Mouse (Mus musculus) fat pad, adult 2 months (tissue): ENCODE measurements around the gene Ush2a.
A peak's percentile ranks its signal among the peaks of the same experiment; 100 is the strongest.

Experiments used
- DNase-seq: peaks from one replicate; pipeline ENCODE4 v3.0.0-alpha.2; 2011; ENCODE audit warnings: low read depth, low spot score; ENCODE audit errors: extremely low read depth

The Ush2a gene

DNA sequence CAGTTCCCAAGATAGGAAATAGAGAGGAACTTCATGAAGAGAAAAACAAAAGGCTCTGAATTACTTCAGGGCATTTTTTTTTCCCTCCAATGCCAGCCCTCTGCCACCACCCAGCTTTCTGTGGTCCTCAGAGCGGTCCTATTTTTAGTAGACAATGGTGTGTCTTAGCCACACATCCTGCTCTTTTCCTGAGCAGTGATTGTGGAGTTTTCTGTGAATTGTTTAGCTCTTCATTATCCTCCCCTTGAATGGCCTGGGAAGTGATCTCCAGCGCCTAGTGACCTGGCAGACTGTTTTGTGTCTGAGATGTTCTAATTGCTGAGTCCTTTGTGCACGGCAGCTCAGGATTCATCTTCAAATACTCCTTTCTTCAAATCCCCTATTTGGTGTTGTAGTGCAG lies 397.3 kb downstream of the Ush2a start:
- no peak for DNase-seq

- DNase-seq, result no peak
Measured at GRCm38 (mm10) chr1:188660339-188660738, 398.5 kb downstream of the Ush2a start.

- no peak for DNase-seq
Measured at GRCm38 (mm10) chr1:188660882-188661281, 399.1 kb downstream of the Ush2a start.

DNA sequence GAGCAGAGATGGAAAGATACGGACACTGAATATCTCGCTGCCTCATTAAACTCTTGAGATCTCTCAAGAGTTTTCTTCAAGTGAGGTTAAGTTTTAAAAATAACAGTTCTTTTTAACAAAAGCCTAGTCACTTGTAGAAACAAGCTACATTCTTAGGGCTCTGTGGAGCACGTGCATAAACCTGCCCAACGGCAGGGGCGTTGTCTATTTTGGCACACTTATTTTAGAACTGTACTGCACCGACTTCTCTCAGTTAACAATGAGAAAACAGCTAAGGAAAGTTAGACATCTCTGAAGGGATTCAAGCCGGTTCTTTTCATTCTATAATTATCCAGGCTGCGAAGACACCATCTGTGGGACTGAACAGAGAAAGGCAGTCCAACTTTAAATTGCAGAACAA lies 405.6 kb downstream of the Ush2a start:
- DNase-seq, result no peak

DNA sequence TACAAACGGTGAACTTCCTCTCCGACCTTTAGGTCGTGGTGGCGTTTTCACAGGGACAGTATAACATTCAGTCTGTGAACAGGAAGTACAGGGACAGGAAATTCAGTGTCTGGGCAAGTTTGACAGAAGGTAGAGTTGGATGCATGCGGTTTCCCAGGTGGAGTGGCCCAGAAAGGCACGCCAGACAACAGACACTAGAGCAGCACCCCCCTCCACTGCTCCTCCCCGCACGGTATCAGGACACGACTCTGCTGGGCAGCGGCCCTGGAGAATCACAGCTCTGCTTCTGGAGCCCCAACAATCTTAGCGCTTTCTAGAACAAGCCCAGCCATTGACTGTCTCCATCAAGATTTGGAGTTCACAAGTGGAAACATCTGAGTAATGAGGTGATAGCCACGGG lies 406.7 kb downstream of the Ush2a start:
- DNase-seq, result no peak

DNA sequence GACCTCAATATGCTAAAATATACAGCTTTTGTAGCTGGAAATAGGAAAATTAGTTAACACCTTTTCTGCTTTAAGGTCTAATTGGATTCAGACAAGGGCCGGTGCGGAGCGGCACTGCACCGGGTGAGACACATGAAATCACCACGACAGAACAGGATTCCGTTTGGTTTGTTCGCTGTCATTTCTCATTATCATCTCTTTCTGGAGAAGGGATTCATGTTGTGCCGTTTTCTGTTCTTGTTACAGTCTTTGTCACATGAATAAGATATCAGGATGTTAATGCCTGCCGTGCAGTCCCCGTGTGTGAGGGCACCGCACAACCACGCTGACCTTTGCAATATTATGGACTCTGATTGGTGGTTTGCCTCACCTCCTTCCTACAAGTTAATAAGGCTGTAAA lies 411.0 kb downstream of the Ush2a start:
- no peak for DNase-seq

DNA sequence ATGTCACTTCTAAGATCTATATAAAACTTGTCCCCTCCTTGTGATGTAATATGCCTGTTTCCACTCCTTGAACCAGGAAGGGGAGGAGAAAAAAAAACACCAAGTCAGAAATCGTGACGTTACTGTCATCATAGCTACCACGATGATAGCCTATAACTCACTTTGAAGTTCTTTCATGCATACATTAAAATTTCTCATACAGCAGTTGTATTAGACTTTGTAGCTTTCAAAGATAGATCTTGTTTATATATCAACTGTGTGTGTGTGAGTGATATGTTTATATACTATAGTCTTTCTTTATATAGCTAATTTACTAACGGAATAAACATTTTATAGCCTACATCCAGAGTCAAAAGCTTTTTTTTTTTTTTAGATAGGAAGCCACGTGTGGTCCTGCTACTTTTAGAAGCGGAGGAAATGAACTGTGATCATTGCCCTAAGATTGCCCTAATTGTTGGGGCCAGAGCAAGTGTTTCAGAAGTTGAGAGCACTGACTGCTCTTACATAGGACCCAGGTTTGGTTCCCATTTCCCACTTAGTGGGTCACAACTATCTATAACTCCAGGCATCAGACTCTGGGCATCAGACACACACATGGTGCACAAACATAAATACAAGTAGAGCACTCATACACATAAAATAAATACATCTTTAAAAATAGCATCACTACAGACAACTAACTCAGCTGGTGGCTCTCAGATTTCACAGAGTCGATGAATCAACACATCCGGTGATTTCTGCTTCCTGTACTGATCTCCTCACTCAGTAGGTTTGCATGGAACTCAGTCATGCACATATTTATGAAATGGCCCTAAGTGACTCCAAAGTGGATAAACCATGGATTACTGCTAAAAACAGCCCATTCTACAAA lies 413.1 kb downstream of the Ush2a start:
- DNase-seq, result no peak

GRCm38 (mm10) chr1:188675511-188675863 lies 413.7 kb downstream of the Ush2a start:
- DNase-seq, result no peak

- no peak for DNase-seq
Measured at GRCm38 (mm10) chr1:188678189-188678588, 416.4 kb downstream of the Ush2a start.

- no peak for DNase-seq
Measured at GRCm38 (mm10) chr1:188686362-188686761, 424.5 kb downstream of the Ush2a start.

DNA sequence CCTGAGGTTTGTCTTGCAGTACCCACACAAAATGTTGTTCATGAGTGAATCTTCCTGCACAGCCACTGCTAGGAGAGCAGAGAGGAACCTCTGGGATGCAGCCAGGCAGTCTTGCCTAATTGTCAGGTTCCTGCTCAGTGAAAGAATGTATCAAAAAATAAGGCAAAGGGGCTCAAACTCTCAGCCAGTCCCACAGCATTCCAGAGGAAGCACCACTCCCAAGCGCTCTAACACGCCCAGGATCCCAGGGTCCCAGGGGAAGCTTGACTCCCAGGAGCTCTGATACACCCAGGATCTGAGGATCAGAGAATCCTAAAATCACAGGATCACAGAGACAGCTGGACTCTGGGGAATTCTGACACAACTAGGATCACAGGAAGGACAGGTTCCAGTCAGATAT lies 434.5 kb downstream of the Ush2a start:
- DNase-seq, result no peak

DNA sequence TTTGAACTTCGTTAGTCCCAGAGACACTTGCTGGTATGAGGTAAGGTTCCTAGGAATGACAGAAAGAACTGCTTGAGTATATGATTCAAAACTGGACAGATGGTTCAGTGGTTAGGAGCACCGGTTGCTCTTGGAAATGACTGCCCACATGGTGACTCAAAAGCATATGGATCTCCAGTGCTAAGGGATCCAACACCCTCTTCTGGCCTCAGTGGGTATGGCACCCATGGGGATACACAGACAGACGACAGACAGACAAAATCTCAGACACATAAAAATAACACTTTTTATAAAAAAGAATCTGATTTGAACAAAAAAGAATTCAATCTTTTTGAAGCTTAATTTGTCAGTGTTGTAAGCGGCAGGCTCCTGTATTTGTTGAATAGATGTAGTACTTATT lies 446.4 kb downstream of the Ush2a start:
- DNase-seq, result no peak

GRCm38 (mm10) chr1:188708694-188709093 lies 446.9 kb downstream of the Ush2a start:
- no peak for DNase-seq

DNA sequence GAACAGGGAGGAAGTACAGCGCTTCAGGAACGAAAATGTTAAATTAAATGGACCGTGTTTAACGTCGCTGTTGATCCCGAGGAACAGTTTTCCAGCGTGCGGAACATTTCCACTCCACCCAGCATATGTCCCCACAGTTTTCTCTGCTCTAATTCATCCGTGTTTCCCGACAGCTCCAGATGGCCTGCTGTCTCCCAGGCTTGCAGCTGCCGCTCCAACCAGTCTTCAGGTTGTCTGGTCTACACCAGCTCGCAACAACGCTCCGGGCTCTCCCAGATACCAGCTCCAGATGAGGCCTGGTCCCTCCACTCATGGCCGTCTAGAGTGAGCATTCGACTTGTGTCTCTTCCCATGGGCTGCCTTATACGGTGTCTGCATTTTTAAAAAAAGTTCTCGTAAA lies 452.3 kb downstream of the Ush2a start:
- DNase-seq, result no peak

DNA sequence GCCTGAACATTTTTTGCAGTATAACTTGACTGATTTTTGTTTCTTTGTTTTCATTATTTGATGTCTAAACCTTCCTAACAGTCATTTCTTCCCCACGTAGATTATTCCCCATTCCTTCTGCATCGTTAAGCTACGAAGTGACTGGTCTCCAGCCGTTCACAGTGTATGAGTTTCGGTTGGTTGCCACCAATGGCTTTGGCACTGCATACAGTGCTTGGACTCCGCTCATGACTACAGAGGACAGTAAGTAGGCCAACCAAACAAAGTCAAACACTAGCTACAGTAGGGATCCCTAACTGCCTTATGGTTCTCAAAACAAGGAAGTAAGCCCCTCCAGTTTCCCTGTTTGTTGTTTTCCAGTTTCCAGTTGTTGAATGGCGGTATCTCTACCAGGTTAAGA lies 453.1 kb downstream of the Ush2a start:
- DNase-seq, result no peak

DNA sequence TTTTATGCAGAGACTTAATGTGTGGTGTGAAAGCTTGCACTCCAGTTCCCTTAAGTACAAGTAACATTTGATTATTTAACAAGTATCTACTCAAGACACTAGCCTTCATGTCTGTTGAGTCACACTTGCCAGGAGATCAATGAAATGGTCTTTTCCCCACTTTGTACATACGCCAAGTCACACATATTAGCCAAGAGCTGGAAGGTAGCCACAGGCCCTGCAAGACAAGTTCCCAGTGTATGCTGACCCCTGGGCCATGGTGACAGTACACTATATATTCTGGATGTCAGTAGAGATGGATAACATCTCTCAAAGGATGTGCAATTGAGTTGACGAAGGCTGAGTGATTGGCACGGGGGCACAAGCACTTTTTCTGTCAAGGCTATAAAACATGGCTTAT lies 455.1 kb downstream of the Ush2a start:
- DNase-seq, result peak; percentile 63

DNA sequence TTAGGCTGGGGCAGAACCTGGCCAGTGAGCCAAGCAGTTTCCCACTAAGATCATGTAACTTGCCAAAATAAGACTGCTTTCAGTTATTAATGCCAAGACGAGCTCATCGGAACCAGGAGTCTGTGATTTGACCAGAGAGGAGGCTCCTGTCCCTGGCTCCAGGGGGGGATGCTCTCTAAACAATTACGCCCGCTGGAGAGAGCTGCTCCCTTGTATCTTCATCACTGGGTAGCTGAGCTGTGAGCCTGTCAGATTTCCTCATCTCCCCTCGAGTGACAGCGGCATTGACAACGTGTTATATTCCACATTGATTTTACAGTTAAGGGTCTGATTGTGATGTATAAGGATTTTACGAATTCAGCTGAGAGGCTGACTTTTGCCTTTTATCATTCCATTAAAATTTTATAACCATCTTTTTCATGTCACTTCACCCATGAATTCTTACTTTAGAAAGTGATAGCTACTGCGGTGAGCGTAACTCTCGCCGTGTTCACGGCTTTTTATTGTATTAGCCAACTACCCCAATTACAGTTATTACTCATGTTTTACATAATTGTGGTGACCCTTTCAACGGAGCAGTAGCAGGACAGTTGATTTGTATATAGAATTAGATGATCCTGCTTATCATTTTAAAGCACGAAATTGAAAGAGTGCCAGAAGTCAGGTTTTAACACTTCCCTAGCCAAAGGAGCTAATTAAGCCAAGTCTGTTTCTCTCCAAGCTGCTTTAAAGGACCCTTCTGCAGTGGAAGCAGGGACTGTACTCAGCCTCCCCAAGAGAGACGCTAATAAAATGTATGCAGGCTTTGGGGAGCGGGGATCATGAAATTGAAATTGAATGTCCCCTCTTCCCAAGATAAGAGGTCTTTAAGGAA lies 463.5 kb downstream of the Ush2a start:
- no peak for DNase-seq

- no peak for DNase-seq
Measured at GRCm38 (mm10) chr1:188726937-188727336, 465.1 kb downstream of the Ush2a start.

DNA sequence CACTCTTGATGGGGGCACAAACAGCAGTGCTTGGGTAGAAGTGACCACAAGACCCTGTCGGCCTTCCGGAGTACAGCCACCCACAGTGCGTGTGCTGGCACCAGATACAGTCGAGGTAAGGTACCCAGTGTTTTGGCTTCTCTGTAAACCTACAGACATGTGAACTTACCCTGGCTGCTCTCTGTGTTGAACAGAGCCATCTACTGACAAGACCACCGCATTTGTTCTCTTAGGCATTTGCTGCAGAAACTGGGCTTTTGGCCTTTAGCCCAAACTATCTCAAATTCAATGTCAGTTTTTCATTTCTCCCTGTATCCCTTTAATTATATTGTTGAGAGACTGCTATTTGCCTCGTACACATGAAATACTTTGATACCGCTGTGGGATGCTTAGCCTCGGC lies 466.8 kb downstream of the Ush2a start:
- DNase-seq, result no peak

GRCm38 (mm10) chr1:188729179-188729578 lies 467.4 kb downstream of the Ush2a start:
- DNase-seq, result no peak

DNA sequence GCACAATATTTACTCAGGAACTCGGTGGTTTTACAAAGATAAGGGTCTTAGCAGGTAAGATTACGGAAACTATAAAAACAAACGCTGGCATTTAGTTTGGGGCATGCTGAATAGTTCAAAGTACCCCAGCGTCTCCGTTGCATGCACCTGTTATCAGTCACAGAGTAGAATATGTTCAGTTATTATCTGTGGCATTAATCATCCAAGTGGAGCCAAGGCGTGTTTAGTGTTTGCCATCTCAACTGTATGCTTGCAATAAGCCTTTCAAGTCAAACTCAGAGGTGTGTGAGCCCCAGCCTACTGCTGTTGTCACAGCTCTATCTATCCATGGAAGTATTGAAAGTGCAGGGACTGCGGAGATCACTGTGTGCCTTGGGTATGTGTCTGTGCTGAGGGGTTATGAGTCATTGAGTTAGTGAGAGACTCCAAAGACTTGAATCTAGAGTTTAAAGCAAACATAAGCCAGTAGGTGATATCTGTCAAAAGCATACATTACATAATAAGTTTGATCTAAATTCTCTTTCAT lies 473.0 kb downstream of the Ush2a start:
- no peak for DNase-seq

DNA sequence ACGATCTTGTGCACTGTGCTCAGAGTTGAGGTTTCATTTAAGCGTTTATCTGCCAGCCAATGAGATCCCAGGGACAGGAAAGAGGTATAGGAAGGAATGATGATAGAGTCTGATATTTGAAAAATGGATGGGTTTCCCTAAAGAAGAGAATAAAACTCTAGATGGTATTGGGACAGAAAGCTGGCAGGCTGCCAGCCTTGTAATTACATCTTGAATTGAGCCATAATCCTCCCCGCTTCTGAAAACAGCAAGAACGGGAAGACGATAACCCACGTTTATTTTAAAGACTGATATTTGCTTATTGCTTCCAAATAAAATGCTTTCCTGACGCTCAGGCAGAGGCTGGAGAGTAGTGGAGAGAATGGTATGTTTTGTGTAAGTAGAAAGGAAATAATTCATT lies 481.1 kb downstream of the Ush2a start:
- no peak for DNase-seq
